Mouse (Mus musculus) hindbrain, embryonic 15.5 days (tissue): Measurements from ENCODE around the gene Rpusd3. TPM values are rescaled to one million over a fixed set of nuclear protein-coding genes. Genes with fewer than 3 reads are reported as not detected.
A peak's percentile ranks its signal among the peaks of the same experiment; 100 is the strongest.

Experiments
- ATAC-seq: fragments of 200-750 bp; cut with Nextera tagmentation; 2 replicates; pipeline ENCODE4 v1.8.0; 2017; ENCODE audit warnings: low read depth, moderate number of reproducible peaks, moderate TSS enrichment; ENCODE audit not compliant: low FRiP score
- H3K27ac ChIP-seq: fragments of 300-500 bp; sonication (generic); replicated peaks from 2 replicates; pipeline ENCODE4 v1.5.1; 2015; ENCODE audit warnings: mild to moderate bottlenecking, inconsistent platforms
- H3K27me3 ChIP-seq: fragments of 300-500 bp; sonication (generic); 2 replicates; pipeline ENCODE4 v1.6.1; 2015; ENCODE audit warnings: control low read depth, inconsistent platforms
- H3K36me3 ChIP-seq: fragments of 300-500 bp; sonication (generic); 2 replicates; pipeline ENCODE4 v1.6.1; 2015; ENCODE audit warnings: control low read depth, inconsistent platforms
- H3K4me1 ChIP-seq: fragments of 300-500 bp; sonication (generic); replicated peaks from 2 replicates; pipeline ENCODE4 v1.6.1; 2015; ENCODE audit warnings: control low read depth, inconsistent platforms
- H3K4me2 ChIP-seq: fragments of 300-500 bp; sonication (generic); 2 replicates; pipeline ENCODE4 v1.6.1; 2015; ENCODE audit warnings: moderate library complexity, mild to moderate bottlenecking, inconsistent platforms
- H3K4me3 ChIP-seq: fragments of 300-500 bp; sonication (generic); 2 replicates; pipeline ENCODE4 v1.5.1; 2015; ENCODE audit warnings: mild to moderate bottlenecking, inconsistent platforms
- H3K9ac ChIP-seq: fragments of 300-500 bp; sonication (generic); 2 replicates; pipeline ENCODE4 v1.6.1; 2015; ENCODE audit warnings: inconsistent platforms
- H3K9me3 ChIP-seq: fragments of 300-500 bp; sonication (generic); 2 replicates; pipeline ENCODE4 v1.6.1; 2016; ENCODE audit warnings: control low read depth, inconsistent platforms
- WGBS: fragments of 180-500 bp; shearing (Covaris S2); methylation state at CpG from one replicate; pipeline ENCODE4 v1.1.7; 2015; 5-methylcytosine and 5-hydroxymethylcytosine counted together
- polyA plus RNA-seq: library from polyadenylated mRNA; unstranded; fragments of >200 nt; fragmentation: Nextera tagmentation; extraction: Ambion mirVana; gene quantifications from 2 replicates; pipeline ENCODE4 v1.2.1, GENCODE M21; 2015

Gene Rpusd3
- polyA plus RNA-seq, result 18.7 and 23.3 TPM in 2 replicates

- H3K36me3 ChIP-seq, result peaks cover 5% of the 10 kb centered on the region; the same call in 1 of the 2 replicates
- H3K4me2 ChIP-seq, result peak within 1 kb of the TSS; percentile 96
- H3K9ac ChIP-seq, result peak within 1 kb of the TSS; percentile 56
- peak within 1 kb of the TSS; percentile 63 for H3K27ac ChIP-seq
- peak; percentile 97 for ATAC-seq
- WGBS, result under 1% methylated on average over 25 of the region's 25 CpGs
- H3K4me3 ChIP-seq, result peak within 1 kb of the TSS; percentile 55
- no peaks in the 10 kb centered on the region for H3K27me3 ChIP-seq
- H3K9me3 ChIP-seq, result no peaks in the 10 kb centered on the region
- peaks cover 18% of the 10 kb centered on the region for H3K4me1 ChIP-seq
Measured at GRCm38 (mm10) chr6:113419199-113419587, at the start of gene Rpusd3. Gene Rpusd3 (minus strand): TSS chr6:113419340.

GRCm38 (mm10) chr6:113468512-113468911 lies 49.4 kb upstream of the Rpusd3 start:
- Histone ChIP-seq H3K4me2 (no peak overlapping the region), H3K36me3 (no peaks in the 10 kb centered on the region), H3K4me1 (peaks cover 14% of the 10 kb centered on the region), H3K9me3 (no peaks in the 10 kb centered on the region), H3K9ac (no peak overlapping the region), H3K4me3 (no peak overlapping the region), H3K27me3 (peaks cover 22% of the 10 kb centered on the region), H3K27ac (no peak overlapping the region)
- WGBS, result 58% methylated on average over 3 of the region's 3 CpGs
- ATAC-seq, result no peak

GRCm38 (mm10) chr6:113465602-113466001 lies 46.5 kb upstream of the Rpusd3 start:
- no peak overlapping the region for H3K4me3 ChIP-seq
- 54% methylated on average over 5 of the region's 5 CpGs for WGBS

GRCm38 (mm10) chr6:113464040-113464439 lies 44.9 kb upstream of the Rpusd3 start:
- Histone ChIP-seq H3K36me3 (no peaks in the 10 kb centered on the region), H3K9me3 (no peaks in the 10 kb centered on the region), H3K9ac (no peak overlapping the region), H3K27ac (no peak overlapping the region), H3K4me3 (no peak overlapping the region), H3K4me1 (no peaks in the 10 kb centered on the region; the same call in 1 of the 2 replicates), H3K4me2 (no peak overlapping the region), H3K27me3 (0 out of 2 replicates have a peak, but pooled peaks cover 4% of the 10 kb centered on the region)
- 72% methylated on average over 7 of the region's 7 CpGs for WGBS
- ATAC-seq, result no peak

More at GRCm38 (mm10) chr6:113465602-113466001, 46.5 kb upstream of the Rpusd3 start:
- no peak overlapping the region for H3K27ac ChIP-seq
- peaks cover 8% of the 10 kb centered on the region for H3K27me3 ChIP-seq
- no peak overlapping the region for H3K9ac ChIP-seq
- H3K4me1 ChIP-seq, result peaks cover 9% of the 10 kb centered on the region
- no peaks in the 10 kb centered on the region for H3K9me3 ChIP-seq
- no peaks in the 10 kb centered on the region for H3K36me3 ChIP-seq
- H3K4me2 ChIP-seq, result no peak overlapping the region
- ATAC-seq, result no peak

GRCm38 (mm10) chr6:113458635-113459034 lies 39.5 kb upstream of the Rpusd3 start:
- no peaks in the 10 kb centered on the region for H3K36me3 ChIP-seq
- 65% methylated on average over 10 of the region's 10 CpGs for WGBS
- H3K4me2 ChIP-seq, result no peak overlapping the region
- no peak overlapping the region for H3K4me3 ChIP-seq
- ATAC-seq, result no peak
- no peaks in the 10 kb centered on the region for H3K4me1 ChIP-seq
- no peak overlapping the region for H3K27ac ChIP-seq
- no peaks in the 10 kb centered on the region for H3K27me3 ChIP-seq
- H3K9ac ChIP-seq, result no peak overlapping the region
- no peaks in the 10 kb centered on the region for H3K9me3 ChIP-seq

GRCm38 (mm10) chr6:113457952-113458534 lies 38.9 kb upstream of the Rpusd3 start, which contains the start of gene Il17re:
Gene Il17re (plus strand): TSS chr6:113458484.
- Histone ChIP-seq H3K27me3 (no peaks in the 10 kb centered on the region), H3K9me3 (no peaks in the 10 kb centered on the region), H3K36me3 (no peaks in the 10 kb centered on the region), H3K4me3 (no peak within 1 kb of the TSS), H3K9ac (no peak within 1 kb of the TSS), H3K4me1 (no peaks in the 10 kb centered on the region), H3K27ac (no peak within 1 kb of the TSS), H3K4me2 (no peak within 1 kb of the TSS)
- ATAC-seq, result no peak
- 86% methylated on average over 10 of the region's 10 CpGs for WGBS

- no peak overlapping the region for H3K27ac ChIP-seq
- 74% methylated on average over 5 of the region's 5 CpGs for WGBS
- H3K9me3 ChIP-seq, result no peaks in the 10 kb centered on the region
- no peak overlapping the region for H3K9ac ChIP-seq
- no peaks in the 10 kb centered on the region for H3K4me1 ChIP-seq
- no peak overlapping the region for H3K4me2 ChIP-seq
- no peak for ATAC-seq
- no peaks in the 10 kb centered on the region for H3K36me3 ChIP-seq
- no peaks in the 10 kb centered on the region for H3K27me3 ChIP-seq
- no peak overlapping the region for H3K4me3 ChIP-seq
Measured at GRCm38 (mm10) chr6:113455007-113455406, 35.9 kb upstream of the Rpusd3 start.

GRCm38 (mm10) chr6:113451839-113452238 lies 32.7 kb upstream of the Rpusd3 start:
- no peak overlapping the region for H3K4me3 ChIP-seq
- H3K9ac ChIP-seq, result no peak overlapping the region
- no peaks in the 10 kb centered on the region for H3K4me1 ChIP-seq
- 78% methylated on average over 2 of the region's 2 CpGs for WGBS
- H3K4me2 ChIP-seq, result no peak overlapping the region
- ATAC-seq, result no peak; the same call in 1 of the 2 replicates
- no peaks in the 10 kb centered on the region for H3K27me3 ChIP-seq
- no peak overlapping the region for H3K27ac ChIP-seq
- peaks cover 22% of the 10 kb centered on the region for H3K36me3 ChIP-seq
- H3K9me3 ChIP-seq, result no peaks in the 10 kb centered on the region

GRCm38 (mm10) chr6:113447639-113448038 lies 28.5 kb upstream of the Rpusd3 start:
- H3K27ac ChIP-seq, result no peak overlapping the region
- no peak overlapping the region for H3K9ac ChIP-seq
- peaks cover 24% of the 10 kb centered on the region for H3K36me3 ChIP-seq
- H3K4me2 ChIP-seq, result no peak overlapping the region
- peaks cover 12% of the 10 kb centered on the region for H3K4me1 ChIP-seq
- 91% methylated on average over 4 of the region's 4 CpGs for WGBS
- H3K9me3 ChIP-seq, result no peaks in the 10 kb centered on the region
- H3K27me3 ChIP-seq, result no peaks in the 10 kb centered on the region
- ATAC-seq, result no peak
- no peak overlapping the region for H3K4me3 ChIP-seq

- 75% methylated on average over 7 of the region's 8 CpGs for WGBS
- Histone ChIP-seq H3K9me3 (no peaks in the 10 kb centered on the region), H3K4me2 (no peak overlapping the region), H3K9ac (no peak overlapping the region), H3K4me1 (peaks cover 17% of the 10 kb centered on the region), H3K36me3 (peaks cover 24% of the 10 kb centered on the region), H3K4me3 (no peak overlapping the region), H3K27ac (no peak overlapping the region), H3K27me3 (no peaks in the 10 kb centered on the region)
- ATAC-seq, result no peak
Measured at GRCm38 (mm10) chr6:113444207-113444965, 25.2 kb upstream of the Rpusd3 start.

GRCm38 (mm10) chr6:113443091-113443490 lies 24.0 kb upstream of the Rpusd3 start:
- Histone ChIP-seq H3K4me1 (peaks cover 17% of the 10 kb centered on the region), H3K9me3 (no peaks in the 10 kb centered on the region), H3K36me3 (peaks cover 15% of the 10 kb centered on the region), H3K4me3 (peak overlapping the region; percentile 77), H3K4me2 (peak overlapping the region; percentile 75), H3K9ac (peak overlapping the region; percentile 85), H3K27ac (peak overlapping the region; percentile 80), H3K27me3 (no peaks in the 10 kb centered on the region)
- no peak for ATAC-seq
- 48% methylated on average over 12 of the region's 12 CpGs for WGBS

GRCm38 (mm10) chr6:113442442-113443090 lies 23.4 kb upstream of the Rpusd3 start, which contains the start of gene Jagn1:
Gene Jagn1 (plus strand): TSS chr6:113442569.
- peak within 1 kb of the TSS; percentile 85 for H3K9ac ChIP-seq
- H3K27me3 ChIP-seq, result no peaks in the 10 kb centered on the region
- ATAC-seq, result peak; percentile 96
- no peaks in the 10 kb centered on the region for H3K9me3 ChIP-seq
- peaks cover 10% of the 10 kb centered on the region for H3K36me3 ChIP-seq
- H3K4me3 ChIP-seq, result peak within 1 kb of the TSS; percentile 77
- peak within 1 kb of the TSS; percentile 80 for H3K27ac ChIP-seq
- peak within 1 kb of the TSS; percentile 75 for H3K4me2 ChIP-seq
- under 1% methylated on average over 45 of the region's 45 CpGs for WGBS
- H3K4me1 ChIP-seq, result peaks cover 17% of the 10 kb centered on the region
